20 mouse cellular contexts compared by ENCODE assay signal in genomic region chr3:61246429-61246828, GRCm38 (mm10).
"Had no signal": no experiment of that assay in that cellular context is flagged by ENCODE, and none has a peak within 500 bp of the region (broad histone marks: within the 10 kb centered on the region; RNA-seq: fewer than 3 reads in every experiment).

No protein-coding gene starts in this region.

- H3K4me3 ChIP-seq: lung, embryonic 15.5 days; megakaryocyte, embryonic 14.5 days; midbrain, embryonic 13.5 days; midbrain, embryonic 15.5 days; neural tube, embryonic 12.5 days had no signal

- H3K36me3 ChIP-seq: lung, embryonic 15.5 days; midbrain, embryonic 13.5 days; midbrain, embryonic 15.5 days; neural tube, embryonic 12.5 days had no signal

- H3K4me2 ChIP-seq: lung, embryonic 15.5 days; midbrain, embryonic 11.5 days; midbrain, embryonic 13.5 days; midbrain, embryonic 15.5 days; neural tube, embryonic 12.5 days had no signal

- H3K9me3 ChIP-seq: lung, embryonic 15.5 days; megakaryocyte, embryonic 14.5 days; midbrain, embryonic 13.5 days; midbrain, embryonic 15.5 days; neural tube, embryonic 12.5 days had no signal

- DNase-seq: liver, postnatal 0 days; lung, adult 2 months; lung, postnatal 14 days; lung, postnatal 36 days; retina, postnatal 1 day; right cerebral cortex, adult 18-20 months; right cerebral cortex, postnatal 25 days; right cerebral cortex, postnatal 4 days; spleen, adult 18-20 months; thymus, adult 18-20 months; thymus, postnatal 14 days; thymus, postnatal 36 days had no signal

- H3K27me3 ChIP-seq: lung, embryonic 15.5 days; midbrain, embryonic 13.5 days; midbrain, embryonic 15.5 days; neural tube, embryonic 12.5 days had no signal

- H3K27ac ChIP-seq: lung, embryonic 15.5 days; macrophage; midbrain, embryonic 13.5 days; midbrain, embryonic 15.5 days; neural tube, embryonic 12.5 days had no signal

- ATAC-seq: liver, postnatal 0 days; lung, postnatal 0 days; midbrain, embryonic 13.5 days; midbrain, embryonic 15.5 days had no signal

- H3K9ac ChIP-seq: liver, postnatal 0 days; lung, embryonic 15.5 days; midbrain, embryonic 13.5 days; midbrain, embryonic 15.5 days; neural tube, embryonic 12.5 days had no signal

- H3K4me1 ChIP-seq: lung, embryonic 15.5 days; midbrain, embryonic 13.5 days; midbrain, embryonic 15.5 days; neural tube, embryonic 12.5 days had no signal
